In genomic region chr17:84435012-84435411, GRCm38 (mm10) we compare ENCODE assay signal across 19 mouse cellular contexts. TPM values are rescaled to one million over a fixed set of nuclear protein-coding genes. Genes with fewer than 3 reads are reported as not detected.
DNase-seq lines count a peak whose midpoint lies in the region; ATAC-seq and TF ChIP-seq lines count a peak whose summit lies in the region.
"Had no signal": no experiment of that assay in that cellular context is flagged by ENCODE, and none has a peak within 500 bp of the region (broad histone marks: within the 10 kb centered on the region; RNA-seq: fewer than 3 reads in every experiment).

No protein-coding gene starts in this region.

- H3K4me3 ChIP-seq in gastrocnemius, adult 2 months: no peak overlapping the region
- H3K4me3 ChIP-seq in CH12.LX (replicated peaks in 1 of 3; ENCODE audit: low read depth in 2 of 3, low read length in 2 of 3, poor library complexity in 1 of 3): no peak overlapping the region
- H3K4me3 ChIP-seq: embryonic facial prominence, embryonic 12.5 days; forebrain, embryonic 13.5 days; heart, embryonic 13.5 days; hindbrain, embryonic 15.5 days had no signal

- no peak for TF ChIP-seq RAD21 in CH12.LX (IDR thresholded peaks at IDR 0.05; ENCODE audit: low read depth, low read length)

- H3K27ac ChIP-seq in gastrocnemius, adult 2 months: peak overlapping the region; percentile 59
- peak overlapping the region; percentile 97 for H3K27ac ChIP-seq in CH12.LX (ENCODE audit: insufficient read depth, low read depth)
- H3K27ac ChIP-seq: embryonic facial prominence, embryonic 12.5 days; forebrain, embryonic 13.5 days; heart, embryonic 13.5 days; hindbrain, embryonic 15.5 days had no signal

- H3K9ac ChIP-seq in CH12.LX (ENCODE audit: insufficient read depth, low read depth): peak overlapping the region; percentile 18; the same call in 1 of the 2 replicates
- H3K9ac ChIP-seq: embryonic facial prominence, embryonic 12.5 days; forebrain, embryonic 13.5 days; forebrain, postnatal 0 days; heart, embryonic 13.5 days; hindbrain, embryonic 15.5 days had no signal

- dilution Hi-C loops in CH12.LX (cut with MboI; ENCODE audit: extremely low pct_ligation_motif_present, extremely low pct_unique_long_range_greater_than_20kb, low sequenced_read_pairs): no loop called here

- H3K4me2 ChIP-seq in CH12.LX (ENCODE audit: insufficient read depth, low read depth, poor library complexity, severe bottlenecking): peak overlapping the region; percentile 90
- H3K4me2 ChIP-seq: embryonic facial prominence, embryonic 12.5 days; forebrain, embryonic 13.5 days; heart, embryonic 13.5 days; hindbrain, embryonic 15.5 days had no signal

- no peak for TF ChIP-seq POLR2A in CH12.LX (IDR thresholded peaks at IDR 0.05; ENCODE audit: low read depth, low read length)

- in situ Hi-C loops in CH12.LX (cut with MboI; ENCODE audit: low pct_ligation_motif_present, low pct_unique_long_range_greater_than_20kb, low sequenced_read_pairs): no loop called here

- intact Hi-C loops in gastrocnemius, adult 2 months (cut with DNase I): no loop called here

- H3K4me1 ChIP-seq in CH12.LX (ENCODE audit: control insufficient read depth in 1 of 2, insufficient read depth in 2 of 2): peaks cover 6 to 38% of the 10 kb centered on the region in 2 experiments; a peak in 2 of 4 replicates
- H3K4me1 ChIP-seq: embryonic facial prominence, embryonic 12.5 days; forebrain, embryonic 13.5 days; heart, embryonic 13.5 days; hindbrain, embryonic 15.5 days had no signal

- peaks cover 48 to 75% of the 10 kb centered on the region in 2 experiments for H3K36me3 ChIP-seq in CH12.LX (replicated peaks in 1 of 2; ENCODE audit: control insufficient read depth in 1 of 2, insufficient read depth in 1 of 2, low read length in 1 of 2)

- TF ChIP-seq CTCF in gastrocnemius, adult 2 months (IDR thresholded peaks at IDR 0.05): no peak
- TF ChIP-seq CTCF in CH12.LX (conservative IDR thresholded peaks at IDR 0.05 in 1 of 2, IDR thresholded peaks at IDR 0.05 in 1 of 2; ENCODE audit: low read depth in 2 of 2, low read length in 2 of 2): no peak

- no peaks in the 10 kb centered on the region; the same call in 1 of the 2 replicates for H3K79me2 ChIP-seq in CH12.LX (replicated peaks; ENCODE audit: control insufficient read depth, extremely low read depth, insufficient read depth, poor library complexity, severe bottlenecking)

- TF ChIP-seq EP300 in CH12.LX (IDR thresholded peaks at IDR 0.05; ENCODE audit: low read length): no peak; the same call in 1 of the 2 replicates

- H3K9me3 ChIP-seq in CH12.LX (replicated peaks; ENCODE audit: low read length): no peaks in the 10 kb centered on the region
- H3K9me3 ChIP-seq: embryonic facial prominence, embryonic 12.5 days; forebrain, embryonic 13.5 days; heart, embryonic 13.5 days; hindbrain, embryonic 15.5 days had no signal

- DNase-seq in gastrocnemius, adult 2 months: no peak
- no peak for DNase-seq in gastrocnemius, postnatal 10 days
- DNase-seq in CH12.LX (ENCODE audit: extremely low read depth): peak; percentile 80
- no peak for DNase-seq in thymus, adult 18-20 months
- DNase-seq in lung, postnatal 10 days: no peak
- DNase-seq in urinary bladder, postnatal 10 days (ENCODE audit: low spot score): no peak
- DNase-seq: adrenal gland, postnatal 10 days; cerebellum, adult 11 months; cerebellum, adult 8-10 months; cerebellum, postnatal 14 days; embryo, embryonic 11 days; forebrain, postnatal 0 days; gastrocnemius, postnatal 36 days; heart, postnatal 36 days had no signal

- no peaks in the 10 kb centered on the region for H3K27me3 ChIP-seq in CH12.LX (replicated peaks)
- H3K27me3 ChIP-seq: embryonic facial prominence, embryonic 12.5 days; forebrain, embryonic 13.5 days; heart, embryonic 13.5 days; hindbrain, embryonic 15.5 days had no signal

- ATAC-seq in inflammation-experienced regulatory T-cells, adult 6 months: peak; percentile 76
- ATAC-seq: forebrain, embryonic 13.5 days; forebrain, postnatal 0 days had no signal

TF ChIP-seq in CH12.LX, 34 proteins besides CTCF, POLR2A, EP300 and RAD21:
- TF ChIP-seq ZMIZ1 (IDR thresholded peaks at IDR 0.05; ENCODE audit: low read depth, low read length) (no peak), KAT2A (IDR thresholded peaks at IDR 0.05; ENCODE audit: insufficient replicate concordance, low read length) (no peak), MYC (IDR thresholded peaks at IDR 0.05; ENCODE audit: low read depth, low read length) (0 out of 2 replicates have a peak, but pooled peaks have one; percentile 14), MAX (IDR thresholded peaks at IDR 0.05; ENCODE audit: low read length) (no peak), GABPA (IDR thresholded peaks at IDR 0.05; ENCODE audit: insufficient replicate concordance, low read depth, low read length) (no peak), ZKSCAN1 (IDR thresholded peaks at IDR 0.05; ENCODE audit: borderline replicate concordance, low read depth, low read length) (no peak), HCFC1 (IDR thresholded peaks at IDR 0.05; ENCODE audit: low read depth, low read length) (no peak), BHLHE40 (IDR thresholded peaks at IDR 0.05; ENCODE audit: low read depth, low read length) (peak; percentile 58), MXI1 (IDR thresholded peaks at IDR 0.05; ENCODE audit: low read depth, low read length) (no peak; the same call in 1 of the 2 replicates), MEF2A (IDR thresholded peaks at IDR 0.05; ENCODE audit: borderline replicate concordance, low read depth, low read length) (peak; percentile 37; the same call in 1 of the 2 replicates), SMC3 (IDR thresholded peaks at IDR 0.05; ENCODE audit: low read depth, low read length) (no peak), CHD1 (IDR thresholded peaks at IDR 0.05; ENCODE audit: low read depth, low read length) (no peak), ELF1 (IDR thresholded peaks at IDR 0.05; ENCODE audit: low read depth, low read length) (no peak), USF2 (conservative IDR thresholded peaks at IDR 0.05; ENCODE audit: low read depth, low read length) (no peak), PAX5 (IDR thresholded peaks at IDR 0.05; ENCODE audit: low read length) (no peak), RCOR1 (conservative IDR thresholded peaks at IDR 0.05; ENCODE audit: low read depth, low read length) (no peak), MAFK (IDR thresholded peaks at IDR 0.05; ENCODE audit: insufficient replicate concordance, low read length) (no peak), CHD2 (IDR thresholded peaks at IDR 0.05; ENCODE audit: low read length) (no peak), SIN3A (IDR thresholded peaks at IDR 0.05; ENCODE audit: low read length) (no peak), TBP (conservative IDR thresholded peaks at IDR 0.05; ENCODE audit: low read depth, low read length) (no peak), NRF1 (IDR thresholded peaks at IDR 0.05; ENCODE audit: low read depth, low read length) (no peak), TCF12 (IDR thresholded peaks at IDR 0.05; ENCODE audit: low read depth, low read length) (peak; percentile 53; the same call in 1 of the 2 replicates), NELFE (IDR thresholded peaks at IDR 0.05; ENCODE audit: low read depth, low read length) (no peak), MAZ (IDR thresholded peaks at IDR 0.05; ENCODE audit: low read depth, low read length) (no peak), POLR2AphosphoS2 (IDR thresholded peaks at IDR 0.05; ENCODE audit: low read depth, low read length) (no peak), ZC3H11A (IDR thresholded peaks at IDR 0.05; ENCODE audit: low read depth, low read length) (no peak), UBTF (IDR thresholded peaks at IDR 0.05; ENCODE audit: low read depth, low read length) (no peak), USF1 (IDR thresholded peaks at IDR 0.05; ENCODE audit: low read depth, low read length) (no peak), JUN (IDR thresholded peaks at IDR 0.05; ENCODE audit: insufficient read depth, low read depth, low read length) (no peak; the same call in 1 of the 2 replicates), JUND (conservative IDR thresholded peaks at IDR 0.05; ENCODE audit: low read depth, low read length) (no peak; the same call in 1 of the 2 replicates), ZNF384 (IDR thresholded peaks at IDR 0.05; ENCODE audit: low read depth, low read length) (no peak), E2F4 (IDR thresholded peaks at IDR 0.05; ENCODE audit: insufficient replicate concordance, low read depth, low read length) (no peak), IRF4 (IDR thresholded peaks at IDR 0.05; ENCODE audit: low read depth, low read length) (peak; percentile 78; the same call in 1 of the 2 replicates), ETS1 (conservative IDR thresholded peaks at IDR 0.05; ENCODE audit: low read depth, low read length) (peak; percentile 48; the same call in 1 of the 2 replicates)

RNA-seq across cellular contexts. Expression of gene Thada, which starts 31.0 kb away (rescaled TPM):
- 1 to 10 TPM; 5.6 to 6.8 TPM for total RNA-seq in gastrocnemius, adult 2 months (2021)
- total RNA-seq in gastrocnemius, postnatal 10 days (2021): 1 to 10 TPM; 5.9 to 8.4 TPM
- total RNA-seq in CH12.LX (2012; rRNA removed) (22.2 and 25.6 TPM in 2 replicates), CH12.LX (2014; rRNA removed) (15.3 and 17.3 TPM in 2 replicates)
- polyA plus RNA-seq in CH12.LX (2012; ENCODE audit: insufficient read length, low read depth): 21.3 and 26.7 TPM in 2 replicates
- 100 to 1,000 TPM in 2 of 3 experiments, 10 to 100 TPM in 1; 19.3 to 113 (median 105) TPM for polyA plus RNA-seq in inflammation-experienced regulatory T-cells, adult 6 months (2017; shearing (Covaris generic))
